Mouse (Mus musculus) neural tube, embryonic 11.5 days (tissue): ENCODE measurements at regions not wholly inside any gene's neighbourhood (a gene's known extent, or its start where the extent isn't known, plus 50 kb on each side); places are given as distances from the start of the nearest gene placed in this dataset.

ENCODE experiments used
- ATAC-seq: fragments of 200-750 bp; cut with Nextera tagmentation; 2 replicates; pipeline ENCODE4 v1.8.0; 2017; ENCODE audit warnings: moderate number of reproducible peaks, mild to moderate bottlenecking, moderate TSS enrichment, moderate library complexity; ENCODE audit not compliant: insufficient read depth, low FRiP score, low TSS enrichment
- DNase-seq: peaks from one replicate; pipeline ENCODE4 v3.0.0-alpha.2; 2015; ENCODE audit warnings: low spot score
- H3K27ac ChIP-seq: fragments of 300-500 bp; sonication (generic); 2 replicates; pipeline ENCODE4 v1.5.1; 2014; ENCODE audit warnings: low read depth, mild to moderate bottlenecking, low read length
- H3K27me3 ChIP-seq: fragments of 300-500 bp; sonication (generic); 2 replicates; pipeline ENCODE4 v1.6.1; 2014; ENCODE audit warnings: mild to moderate bottlenecking, low read length, mixed read lengths; ENCODE audit not compliant: control insufficient read depth, insufficient read depth
- H3K36me3 ChIP-seq: fragments of 300-500 bp; sonication (generic); 2 replicates; pipeline ENCODE4 v1.6.1; 2014; ENCODE audit warnings: mild to moderate bottlenecking, low read length, moderate library complexity, mixed read lengths; ENCODE audit not compliant: control insufficient read depth, insufficient read depth
- H3K4me1 ChIP-seq: fragments of 300-500 bp; sonication (generic); 2 replicates; pipeline ENCODE4 v1.6.1; 2014; ENCODE audit warnings: low read length, mixed read lengths; ENCODE audit not compliant: control insufficient read depth, insufficient read depth
- H3K4me2 ChIP-seq: fragments of 300-500 bp; sonication (generic); 2 replicates; pipeline ENCODE4 v1.6.1; 2014; ENCODE audit warnings: low read depth, mild to moderate bottlenecking, moderate library complexity
- H3K4me3 ChIP-seq: fragments of 300-500 bp; sonication (generic); 2 replicates; pipeline ENCODE4 v1.5.1; 2014; ENCODE audit warnings: low read depth, low read length
- H3K9ac ChIP-seq: fragments of 300-500 bp; sonication (generic); 2 replicates; pipeline ENCODE4 v1.6.1; 2014; ENCODE audit warnings: mild to moderate bottlenecking, low read length
- H3K9me3 ChIP-seq: fragments of 300-500 bp; sonication (generic); 2 replicates; pipeline ENCODE4 v1.6.1; 2016; ENCODE audit warnings: low read length; ENCODE audit not compliant: control insufficient read depth
- WGBS: fragments of 180-500 bp; shearing (Covaris S2); extraction: QIAGEN DNeasy Blood & Tissue Kit; methylation state at CpG from one replicate; pipeline ENCODE4 v1.1.7; 2014; 5-methylcytosine and 5-hydroxymethylcytosine counted together

GRCm38 (mm10) chr17:49225255-49226015, 202.7 kb upstream of the Mocs1 start:
- H3K27ac ChIP-seq: no peak overlapping the region
- no peak for ATAC-seq
- no peak overlapping the region for H3K4me3 ChIP-seq
- H3K36me3 ChIP-seq: no peaks in the 10 kb centered on the region
- 86% methylated on average over 9 of the region's 9 CpGs for WGBS
- no peaks in the 10 kb centered on the region for H3K27me3 ChIP-seq
- no peak overlapping the region for H3K4me2 ChIP-seq
- no peaks in the 10 kb centered on the region for H3K9me3 ChIP-seq
- no peaks in the 10 kb centered on the region for H3K4me1 ChIP-seq
- H3K9ac ChIP-seq: no peak overlapping the region
- DNase-seq: no peak

DNA sequence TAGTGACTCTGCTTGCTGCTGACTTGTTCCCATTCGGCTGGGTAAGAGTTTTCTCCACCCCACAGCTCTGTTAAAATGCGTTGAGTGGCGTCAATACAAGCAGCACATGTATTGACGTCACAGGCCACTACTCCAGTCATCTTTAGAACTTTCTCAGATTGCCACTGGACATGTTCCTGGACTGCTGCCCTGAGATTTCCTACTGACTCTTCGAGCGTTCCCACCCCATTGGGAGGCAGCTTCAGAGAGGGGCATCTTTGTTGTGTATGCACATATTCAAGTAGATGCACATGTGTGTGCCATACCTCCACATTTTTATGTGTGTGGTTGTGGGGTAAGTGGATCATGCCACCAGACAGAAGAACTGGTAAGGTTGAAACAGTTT, 202.2 kb upstream of the Mocs1 start:
- Histone ChIP-seq H3K9ac (no peak overlapping the region), H3K27ac (no peak overlapping the region), H3K4me2 (no peak overlapping the region), H3K4me3 (no peak overlapping the region), H3K4me1 (no peaks in the 10 kb centered on the region), H3K36me3 (no peaks in the 10 kb centered on the region), H3K9me3 (no peaks in the 10 kb centered on the region), H3K27me3 (no peaks in the 10 kb centered on the region)
- no peak for ATAC-seq
- WGBS: 90% methylated on average over 6 of the region's 6 CpGs
- DNase-seq: no peak

DNA sequence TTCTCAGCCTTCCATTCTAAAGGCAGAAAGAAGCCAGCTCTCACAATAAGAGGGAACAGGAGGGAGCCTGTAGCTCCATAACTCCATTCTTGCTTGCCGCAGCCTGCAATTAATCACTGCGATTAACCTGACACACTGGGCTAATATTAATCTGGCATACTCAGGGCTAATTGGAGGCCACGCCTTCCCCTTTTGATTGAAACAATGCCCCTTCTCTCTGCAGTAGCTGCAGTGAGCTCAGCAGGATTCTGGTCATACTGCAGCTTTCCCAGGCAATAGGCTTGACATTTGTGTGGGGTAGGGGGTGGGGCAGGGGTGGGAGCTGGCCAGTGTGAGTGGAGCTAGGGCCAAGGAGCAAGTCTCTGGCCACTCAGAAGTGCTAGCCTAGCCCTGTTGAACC, 196.9 kb upstream of the Mocs1 start:
- H3K4me1 ChIP-seq: 0 out of 2 replicates have a peak, but pooled peaks cover 3% of the 10 kb centered on the region
- no peaks in the 10 kb centered on the region for H3K9me3 ChIP-seq
- no peaks in the 10 kb centered on the region for H3K27me3 ChIP-seq
- WGBS: 18% methylated on average over 3 of the region's 3 CpGs
- no peak overlapping the region for H3K4me2 ChIP-seq
- H3K4me3 ChIP-seq: no peak overlapping the region
- H3K9ac ChIP-seq: no peak overlapping the region
- no peak overlapping the region for H3K27ac ChIP-seq
- DNase-seq: peak; percentile 41
- no peaks in the 10 kb centered on the region for H3K36me3 ChIP-seq
- peak; percentile 35; the same call in 1 of the 2 replicates for ATAC-seq

GRCm38 (mm10) chr17:49240097-49240496, 188.1 kb upstream of the Mocs1 start:
- H3K9ac ChIP-seq: no peak overlapping the region
- no peak overlapping the region for H3K4me3 ChIP-seq
- no peak overlapping the region for H3K4me2 ChIP-seq
- no peaks in the 10 kb centered on the region for H3K4me1 ChIP-seq
- H3K36me3 ChIP-seq: no peaks in the 10 kb centered on the region
- no peaks in the 10 kb centered on the region for H3K27me3 ChIP-seq
- H3K9me3 ChIP-seq: no peaks in the 10 kb centered on the region
- DNase-seq (no peak), ATAC-seq (no peak)
- H3K27ac ChIP-seq: no peak overlapping the region

DNA sequence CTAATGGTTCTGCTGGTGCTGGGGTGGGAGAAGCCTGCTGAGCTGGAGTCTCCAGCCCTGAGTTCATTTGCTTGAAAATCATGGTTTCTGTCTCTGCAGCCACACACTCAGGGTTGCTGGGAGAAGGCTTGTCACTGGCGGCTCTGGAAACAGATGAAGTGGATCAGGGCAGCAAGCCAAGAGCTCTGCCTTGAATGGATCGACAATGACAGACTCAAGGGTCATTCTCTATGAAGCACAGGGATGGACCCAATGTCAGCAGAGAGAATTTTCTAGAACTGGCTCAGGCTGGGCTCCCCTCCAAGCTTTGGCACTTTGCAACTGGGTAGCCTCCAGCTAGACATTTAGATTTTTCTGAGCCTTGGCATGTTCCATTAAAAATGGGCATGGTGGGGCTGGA, 184.7 kb upstream of the Mocs1 start:
- WGBS: 91% methylated on average over 2 of the region's 2 CpGs
- Histone ChIP-seq H3K36me3 (no peaks in the 10 kb centered on the region), H3K4me1 (no peaks in the 10 kb centered on the region), H3K4me2 (no peak overlapping the region), H3K9ac (no peak overlapping the region), H3K27me3 (no peaks in the 10 kb centered on the region), H3K27ac (no peak overlapping the region), H3K4me3 (no peak overlapping the region), H3K9me3 (no peaks in the 10 kb centered on the region)
- DNase-seq: no peak
- ATAC-seq: no peak

DNA sequence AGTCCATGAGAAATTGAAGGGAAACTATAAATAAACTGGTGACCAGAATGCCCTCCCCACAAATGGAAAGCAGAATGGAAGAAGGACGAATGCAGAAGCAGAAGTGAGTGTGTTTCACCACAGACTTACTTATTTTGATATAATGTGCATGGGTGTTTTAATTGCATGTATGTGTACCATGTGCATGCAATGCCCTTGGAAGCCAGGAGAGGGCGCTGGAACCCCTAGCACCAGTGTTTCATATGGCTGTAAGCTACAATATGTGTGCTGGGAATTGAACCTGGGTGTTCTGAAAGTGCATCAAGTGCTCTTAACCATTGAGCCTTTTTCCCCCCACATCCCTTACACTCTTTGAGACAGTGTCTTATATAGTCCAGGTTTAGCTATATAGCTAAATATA, 183.1 kb upstream of the Mocs1 start:
- Histone ChIP-seq H3K9me3 (no peaks in the 10 kb centered on the region), H3K9ac (no peak overlapping the region), H3K36me3 (no peaks in the 10 kb centered on the region), H3K4me1 (no peaks in the 10 kb centered on the region), H3K27me3 (no peaks in the 10 kb centered on the region), H3K4me3 (no peak overlapping the region), H3K27ac (no peak overlapping the region), H3K4me2 (no peak overlapping the region)
- no peak for ATAC-seq
- DNase-seq: no peak
- 52% methylated on average over 2 of the region's 2 CpGs for WGBS

- Histone ChIP-seq H3K27me3 (no peaks in the 10 kb centered on the region), H3K27ac (no peak overlapping the region), H3K4me2 (no peak overlapping the region), H3K36me3 (no peaks in the 10 kb centered on the region), H3K9me3 (no peaks in the 10 kb centered on the region), H3K4me1 (no peaks in the 10 kb centered on the region), H3K4me3 (no peak overlapping the region), H3K9ac (no peak overlapping the region)
- ATAC-seq: no peak
- peak; percentile 20 for DNase-seq
- WGBS: 59% methylated on average over 17 of the region's 17 CpGs
Observed at GRCm38 (mm10) chr17:49247215-49247614, 180.9 kb upstream of the Mocs1 start.

DNA sequence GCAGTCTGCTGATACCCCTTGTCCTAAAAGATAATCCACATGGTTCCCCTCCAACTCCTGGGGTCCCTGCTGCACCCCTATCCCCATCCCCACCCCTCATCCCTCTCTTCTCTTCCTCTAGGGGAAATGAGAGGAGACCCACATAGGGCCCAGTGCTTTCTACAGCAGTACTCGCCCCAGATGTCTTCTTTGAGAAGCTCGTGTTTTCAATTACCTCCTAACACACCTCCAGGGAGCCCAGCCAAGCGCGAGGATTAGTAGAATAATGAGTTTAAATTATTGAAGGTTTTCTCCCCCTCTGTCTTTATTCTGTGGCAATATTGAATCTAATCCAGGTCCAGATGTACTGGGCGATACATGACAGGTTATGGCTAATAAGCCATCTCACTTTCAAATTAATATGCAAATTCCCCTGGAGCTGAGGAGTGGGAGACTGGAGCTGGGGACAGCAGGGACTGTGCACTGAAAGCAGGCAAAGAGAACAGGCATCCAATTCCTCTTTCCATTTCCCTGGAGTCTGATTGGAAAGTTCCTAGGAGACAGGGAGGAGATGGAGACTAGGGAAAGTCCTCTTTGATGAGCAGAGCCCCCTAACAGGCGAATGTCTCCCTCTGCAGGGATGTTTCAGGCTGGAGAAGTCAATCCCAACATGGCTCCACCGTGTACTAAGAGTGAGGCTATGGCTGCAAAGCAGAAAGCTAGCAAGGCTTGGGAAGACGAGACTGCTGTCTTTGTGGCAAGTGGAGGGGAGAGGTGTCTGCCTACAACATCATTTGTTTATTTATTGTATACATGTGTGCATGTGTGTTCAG, 177.2 kb upstream of the Mocs1 start:
- DNase-seq: no peak
- WGBS: 56% methylated on average over 8 of the region's 8 CpGs

GRCm38 (mm10) chr17:49252271-49252670, 175.9 kb upstream of the Mocs1 start:
- DNase-seq (peak; percentile 30), ATAC-seq (no peak)
- Histone ChIP-seq H3K27me3 (no peaks in the 10 kb centered on the region), H3K4me2 (no peak overlapping the region), H3K27ac (no peak overlapping the region), H3K36me3 (no peaks in the 10 kb centered on the region), H3K4me1 (no peaks in the 10 kb centered on the region), H3K9me3 (no peaks in the 10 kb centered on the region), H3K4me3 (no peak overlapping the region), H3K9ac (no peak overlapping the region)
- WGBS: 67% methylated on average over 3 of the region's 3 CpGs

More for the DNA sequence above, 177.2 kb upstream of the Mocs1 start:
- no peak overlapping the region for H3K9ac ChIP-seq
- H3K36me3 ChIP-seq: no peaks in the 10 kb centered on the region
- H3K4me3 ChIP-seq: no peak overlapping the region
- H3K4me1 ChIP-seq: no peaks in the 10 kb centered on the region
- H3K27me3 ChIP-seq: no peaks in the 10 kb centered on the region
- no peak overlapping the region for H3K4me2 ChIP-seq
- H3K9me3 ChIP-seq: no peaks in the 10 kb centered on the region
- no peak overlapping the region for H3K27ac ChIP-seq
- peak; percentile 56 for ATAC-seq
